Mouse (Mus musculus): ENCODE measurements around the gene Rasl2-9.
"Not testable (repeated sequence)": the region's sequence is repeated elsewhere in the genome, so short reads cannot be mapped to it uniquely, and the experiment has no call there.

Gene Rasl2-9

DNA sequence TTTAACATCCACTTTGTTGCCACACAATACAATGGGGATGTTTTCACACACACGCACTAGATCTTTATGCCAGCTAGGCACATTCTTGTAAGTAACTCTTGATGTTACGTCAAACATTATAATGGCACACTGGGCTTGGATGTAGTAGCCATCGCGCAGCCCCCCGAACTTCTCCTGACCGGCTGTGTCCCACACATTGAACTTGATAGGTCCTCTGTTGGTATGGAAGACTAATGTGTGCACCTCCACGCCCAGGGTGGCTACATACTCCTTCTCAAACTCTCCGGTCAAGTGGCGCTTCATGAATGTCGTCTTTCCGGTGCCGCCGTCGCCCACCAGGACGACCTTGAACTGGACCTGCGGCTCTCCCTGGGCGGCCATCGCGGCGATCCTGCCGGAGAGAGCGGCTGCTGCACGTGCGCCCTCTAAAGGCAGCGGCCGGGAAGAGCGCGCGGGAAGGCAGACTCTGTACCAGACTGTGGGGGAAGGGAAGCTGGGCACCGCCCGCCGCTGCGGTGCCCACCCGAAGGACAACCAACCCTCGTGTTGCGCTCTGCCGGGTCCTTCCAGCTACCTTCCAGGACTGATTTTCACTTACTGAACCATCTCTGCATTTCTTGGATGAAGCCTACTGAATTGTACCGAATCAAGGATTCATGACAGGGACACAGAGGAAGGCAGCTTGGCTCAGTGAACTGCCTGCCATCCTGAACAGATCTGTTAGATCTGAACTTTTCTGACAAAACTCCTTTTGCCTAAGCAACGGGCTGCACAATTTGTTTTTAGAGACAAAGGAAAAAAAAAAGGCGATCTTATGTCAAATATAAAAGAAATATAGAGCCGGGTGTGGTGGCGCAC, at the start of gene Rasl2-9:
Gene Rasl2-9 (minus strand): TSS at position 402 of the 858 bp plus-strand sequence.
- DNase-seq = peak; percentile 62 to 81

- not testable (repeated sequence) for DNase-seq
Measured at GRCm38 (mm10) chr7:5149570-5149969, 23.8 kb upstream of the Rasl2-9 start, which contains the start of gene Vmn1r55. Vmn1r55 (minus strand) TSS chr7:5149670.

- DNase-seq = no peak
Measured at GRCm38 (mm10) chr7:5125078-5125477, 672 bp downstream of the Rasl2-9 start.

DNA sequence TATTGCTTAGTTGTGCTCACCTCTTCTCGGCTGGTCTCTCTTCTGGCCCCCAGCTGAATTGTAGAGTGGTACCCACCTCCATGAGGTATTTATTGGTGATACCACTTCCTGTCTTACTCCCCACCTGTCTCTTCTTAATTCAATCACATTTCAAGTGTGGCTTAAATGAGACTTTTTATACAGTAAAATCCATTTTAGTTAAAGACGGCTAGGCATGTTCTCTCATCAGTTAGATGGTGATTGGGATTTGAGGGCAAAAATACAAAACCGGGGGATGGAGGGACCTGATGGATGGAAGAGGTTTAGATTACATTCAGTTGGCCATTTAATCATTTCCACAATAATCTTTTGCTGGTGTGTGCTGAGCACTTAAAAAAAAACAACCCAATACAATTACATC, 8.9 kb downstream of the Rasl2-9 start, which contains the start of gene Rfpl4:
Gene Rfpl4 (minus strand): TSS at position 101 of the 400 bp plus-strand sequence.
- DNase-seq = no peak

GRCm38 (mm10) chr7:5112701-5113100, 13.0 kb downstream of the Rasl2-9 start:
- no peak for DNase-seq

DNA sequence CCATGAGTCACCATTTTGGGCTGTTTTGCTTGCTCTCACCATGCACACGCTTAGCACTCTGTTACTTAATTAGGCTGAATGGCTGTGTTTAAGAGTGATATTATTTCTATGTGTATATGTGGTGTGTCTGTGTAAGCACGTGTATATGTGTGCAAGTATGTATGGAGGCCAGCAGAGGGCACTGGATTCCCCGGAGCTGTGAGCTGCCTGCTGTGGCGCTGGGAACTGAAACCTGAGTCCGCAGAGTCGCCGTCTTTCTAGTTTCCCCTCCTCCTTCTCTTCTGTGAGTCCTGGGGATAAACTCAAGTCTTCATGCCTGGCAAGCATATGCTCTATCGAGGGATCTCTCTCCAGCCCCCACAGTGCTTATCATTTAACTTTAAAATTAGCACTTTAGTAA, 16.4 kb downstream of the Rasl2-9 start:
- no peak for DNase-seq

- DNase-seq = no peak
Measured at GRCm38 (mm10) chr7:5108272-5108671, 17.5 kb downstream of the Rasl2-9 start.

GRCm38 (mm10) chr7:5102564-5102963, 23.2 kb downstream of the Rasl2-9 start:
- DNase-seq = peak; percentile 32 to 43

- no peak for DNase-seq
Measured at GRCm38 (mm10) chr7:5101066-5101663, 24.6 kb downstream of the Rasl2-9 start.

DNA sequence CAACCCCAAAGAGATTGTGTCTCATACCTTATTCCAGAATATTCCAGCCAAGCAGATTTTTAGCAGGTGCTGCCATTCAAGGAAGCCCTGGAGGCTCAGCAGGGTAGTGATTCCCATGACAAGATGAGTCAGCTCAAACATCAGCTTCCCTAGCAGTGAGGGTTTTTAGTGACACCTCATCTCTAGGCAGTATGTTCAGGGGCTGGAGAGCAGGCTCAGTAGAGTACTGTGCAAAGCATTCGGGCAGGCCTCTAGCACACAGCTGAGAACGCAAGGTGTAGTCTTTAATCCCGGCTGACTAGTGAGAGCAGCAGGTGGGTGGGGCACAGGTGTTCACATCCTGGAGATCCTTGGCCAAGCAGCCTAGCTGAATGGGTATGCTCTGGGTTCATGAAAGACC, 26.0 kb downstream of the Rasl2-9 start:
- no peak for DNase-seq

DNA sequence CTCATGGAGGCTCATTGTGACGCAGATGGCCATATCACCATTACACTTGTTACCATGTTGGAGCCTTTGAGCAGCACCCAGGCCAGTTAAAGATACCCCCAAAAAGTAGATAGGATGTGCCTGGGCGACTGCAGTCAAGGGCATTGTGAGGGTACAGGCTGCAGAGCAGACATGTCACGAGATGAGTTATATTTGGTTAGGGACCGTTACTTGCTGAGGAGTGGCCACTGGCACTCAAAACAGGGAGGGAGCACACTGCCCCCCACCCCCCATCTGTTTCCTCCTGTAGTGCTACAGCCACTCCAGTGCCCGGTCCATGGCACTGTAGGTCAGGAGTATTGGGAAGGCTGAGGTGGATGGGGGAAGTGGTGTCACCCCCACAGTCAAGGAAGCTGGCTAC, 27.0 kb downstream of the Rasl2-9 start:
- no peak for DNase-seq

DNA sequence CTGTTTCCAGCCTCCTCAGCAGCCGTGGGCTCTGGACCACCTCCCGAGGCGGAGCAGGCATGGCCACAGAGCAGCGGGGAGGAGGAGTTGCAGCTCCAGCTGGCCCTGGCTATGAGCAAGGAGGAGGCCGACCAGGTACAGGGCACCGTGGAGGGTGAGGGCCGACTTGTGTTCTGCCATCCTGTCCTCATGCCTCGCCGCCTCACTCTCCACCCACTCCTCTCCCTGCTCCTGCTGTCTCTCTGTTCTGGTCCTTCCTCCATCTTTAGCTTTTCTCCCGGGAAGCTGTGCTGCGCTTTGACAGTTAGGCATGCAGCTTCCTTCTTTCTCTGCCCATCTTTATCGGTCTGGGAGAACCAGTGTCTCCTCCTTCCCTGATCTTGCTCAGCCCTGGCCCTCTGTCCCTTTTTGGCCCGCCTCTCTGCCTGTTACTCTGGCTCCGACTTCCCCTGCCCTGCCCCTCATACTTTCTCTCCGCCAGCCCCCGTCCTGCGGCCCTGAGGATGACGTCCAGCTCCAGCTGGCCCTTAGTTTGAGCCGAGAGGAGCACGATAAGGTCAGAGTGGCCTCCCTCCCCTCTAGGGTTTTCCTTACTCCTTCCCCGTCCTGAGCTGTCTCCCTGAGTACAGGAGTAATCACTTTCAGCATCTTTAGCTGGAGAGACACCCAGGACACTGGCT, 32.8 kb downstream of the Rasl2-9 start:
- no peak for DNase-seq

DNA sequence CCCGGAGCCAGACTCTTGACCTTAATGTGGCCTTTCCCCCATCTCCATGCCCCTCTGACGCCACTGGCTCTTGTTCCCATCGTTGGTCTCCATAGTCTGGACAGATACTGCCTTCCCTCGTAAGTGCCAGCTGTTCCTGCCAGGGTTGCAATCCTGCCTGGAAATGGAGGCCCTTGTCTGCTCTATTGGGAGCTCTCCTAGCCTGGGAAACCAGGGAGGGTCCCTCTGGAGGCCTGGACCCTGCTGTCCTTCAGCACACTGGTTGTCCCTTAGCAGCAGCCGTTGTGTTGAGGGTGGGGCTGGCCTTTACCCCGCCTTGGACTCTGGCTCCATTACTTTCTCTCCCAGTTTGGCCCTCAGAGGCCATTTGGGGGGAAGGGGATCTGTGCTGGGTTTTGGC, 33.4 kb downstream of the Rasl2-9 start:
- no peak for DNase-seq

- no peak for DNase-seq
Measured at GRCm38 (mm10) chr7:5091008-5091728, 34.6 kb downstream of the Rasl2-9 start.

DNA sequence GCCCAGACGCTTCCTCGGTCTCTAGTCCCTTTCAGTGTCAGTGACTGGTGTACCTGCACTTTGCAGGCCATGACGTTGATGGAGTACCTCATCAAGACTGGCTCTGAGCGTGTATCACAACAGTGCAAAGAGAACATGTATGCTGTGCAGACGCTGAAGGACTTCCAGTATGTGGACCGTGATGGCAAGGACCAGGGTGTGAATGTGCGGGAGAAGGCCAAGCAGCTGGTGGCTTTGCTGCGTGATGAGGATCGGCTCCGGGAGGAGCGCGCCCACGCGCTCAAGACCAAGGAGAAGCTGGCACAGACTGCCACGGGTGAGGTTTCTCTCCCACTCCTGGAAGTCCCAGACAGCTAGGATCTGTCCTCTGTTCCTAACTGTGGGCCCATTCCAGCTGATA, 35.9 kb downstream of the Rasl2-9 start:
- DNase-seq = no peak

DNA sequence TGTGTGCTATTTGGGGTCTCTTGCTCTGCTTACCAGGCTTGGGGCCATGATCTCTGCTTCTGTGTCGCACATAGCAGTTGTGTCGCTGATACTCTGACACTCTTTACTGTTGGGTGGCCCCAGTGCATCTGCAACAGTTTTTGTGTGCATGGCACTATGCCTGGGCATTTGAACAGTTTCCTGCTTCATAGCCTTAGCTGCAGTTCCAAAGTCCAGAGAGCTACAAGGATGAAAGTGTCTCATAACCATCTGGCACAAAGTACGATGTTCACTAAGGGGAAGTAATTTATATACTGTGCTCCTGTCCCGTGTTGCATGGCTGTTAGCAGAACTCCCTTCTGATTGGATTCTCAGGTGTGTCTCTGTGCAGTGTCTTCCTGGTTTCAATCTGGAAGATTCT, 37.9 kb downstream of the Rasl2-9 start:
- peak; percentile 59 to 70 for DNase-seq

DNA sequence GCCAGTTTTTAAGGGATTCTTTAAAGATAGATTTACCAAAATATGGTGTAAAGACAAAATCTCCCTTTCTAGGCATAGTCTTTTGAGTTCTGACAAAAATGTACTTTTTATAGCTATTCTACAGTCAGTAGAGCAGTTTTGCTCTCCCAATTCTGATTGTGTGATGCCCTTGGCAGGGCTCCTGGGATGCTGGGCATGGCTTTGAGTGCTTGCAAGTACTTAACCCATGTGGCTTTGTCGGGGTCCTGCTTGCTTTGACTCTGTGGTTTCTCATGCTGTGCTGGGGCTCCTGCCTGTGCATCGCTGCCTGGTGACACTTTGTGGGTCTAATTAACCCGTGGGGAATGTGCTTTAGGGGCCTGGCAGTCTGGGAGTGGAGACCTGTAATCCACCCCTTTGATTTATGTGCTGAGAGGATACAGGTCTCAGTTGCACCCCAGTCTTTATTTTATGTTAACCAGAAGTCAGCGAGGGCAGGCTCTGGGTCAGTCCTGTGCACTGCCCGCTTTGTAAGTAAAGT, 38.8 kb downstream of the Rasl2-9 start:
- no peak for DNase-seq

DNA sequence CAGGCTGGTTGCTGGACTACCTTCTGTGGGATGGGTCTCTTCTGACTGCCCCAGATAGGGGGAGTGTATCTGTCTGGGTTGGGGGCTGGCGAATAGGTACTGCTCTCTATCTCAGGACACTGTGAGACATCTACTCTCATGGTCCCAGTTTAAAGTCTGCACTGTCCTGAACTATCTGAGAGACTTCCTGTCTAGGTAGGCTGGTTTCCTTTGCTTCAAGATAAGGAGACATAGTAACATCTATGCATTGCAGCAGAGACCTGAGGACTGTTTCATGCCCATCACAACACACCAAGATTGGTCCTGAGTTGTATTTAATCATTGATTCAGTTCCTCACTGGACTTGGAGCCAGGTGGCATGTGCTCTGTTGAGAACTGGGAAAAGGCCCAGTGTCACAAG, 40.2 kb downstream of the Rasl2-9 start:
- DNase-seq = no peak

- peak; percentile 67 to 74 for DNase-seq
Measured at GRCm38 (mm10) chr7:5083325-5084105, 42.2 kb downstream of the Rasl2-9 start.

DNA sequence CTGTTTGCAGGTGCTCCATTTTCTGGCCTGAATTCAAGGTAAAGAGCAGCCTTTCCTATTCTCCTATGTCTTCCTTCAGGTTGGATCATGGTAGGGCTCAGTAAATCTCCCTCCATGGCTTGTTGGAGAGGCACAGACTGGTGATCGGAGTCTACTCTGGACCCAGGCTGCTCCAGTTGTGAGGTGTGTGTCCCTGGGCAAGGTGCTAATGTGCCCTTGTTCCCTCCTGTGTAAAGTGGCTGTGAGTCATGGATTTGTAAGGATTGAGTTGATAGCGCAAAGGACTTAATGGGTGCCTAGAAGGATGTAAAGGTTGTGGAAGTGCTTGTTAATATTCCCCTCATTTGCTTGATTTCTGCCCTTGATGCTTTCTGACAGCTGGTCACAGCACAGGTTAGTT, 43.8 kb downstream of the Rasl2-9 start:
- no peak for DNase-seq

GRCm38 (mm10) chr7:5081241-5081640, 44.5 kb downstream of the Rasl2-9 start:
- DNase-seq = no peak

DNA sequence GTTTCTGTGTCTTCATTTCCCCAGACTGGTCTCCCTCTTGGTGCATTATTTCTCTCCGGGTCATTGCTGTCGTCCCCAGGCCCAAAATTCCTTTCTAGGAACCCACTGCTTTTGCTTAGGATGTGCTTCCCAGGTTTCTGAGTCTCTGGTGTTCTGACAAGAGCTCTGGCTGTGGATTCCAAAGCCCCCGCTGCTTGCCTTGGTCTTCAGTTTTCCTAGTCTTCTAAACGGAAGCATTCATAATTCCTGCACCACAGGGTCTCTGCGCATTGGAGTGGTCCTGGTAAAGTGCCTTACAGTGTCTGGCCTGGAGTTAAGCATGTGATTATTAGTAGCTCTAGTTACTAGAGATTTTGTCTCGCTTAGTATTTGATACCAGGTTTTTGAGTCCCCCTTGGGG, 44.9 kb downstream of the Rasl2-9 start:
- DNase-seq = no peak
